Mouse (Mus musculus) myocyte (in vitro differentiated cells): ENCODE data around the gene Eif2ak1. TPM values are rescaled to one million over a fixed set of nuclear protein-coding genes. Genes with fewer than 3 reads are reported as not detected.

Experiments
- H3K27me3 ChIP-seq: one replicate; pipeline ENCODE4 v1.6.1; 2011; ENCODE audit not compliant: control insufficient read depth, insufficient read depth, insufficient read length
- H3K36me3 ChIP-seq: one replicate; pipeline ENCODE4 v1.6.1; 2011; ENCODE audit not compliant: control insufficient read depth, insufficient read depth
- H3K4me2 ChIP-seq: one replicate; pipeline ENCODE4 v1.6.1; 2011; ENCODE audit warnings: low read depth, control low read depth
- H3K4me3 ChIP-seq: one replicate; pipeline ENCODE4 v1.5.1; 2011; ENCODE audit warnings: mild to moderate bottlenecking, control low read depth, moderate library complexity
- H3K79me2 ChIP-seq: one replicate; pipeline ENCODE4 v1.6.1; 2011; ENCODE audit not compliant: control insufficient read depth, insufficient read depth
- H3ac ChIP-seq: one replicate; pipeline ENCODE4 v1.6.1; 2011; ENCODE audit not compliant: control insufficient read depth, insufficient read length
- CEBPB ChIP-seq: IDR thresholded peaks from 2 replicates; pipeline ENCODE4 v1.6.1; 2011; ENCODE audit warnings: mild to moderate bottlenecking, moderate library complexity; ENCODE audit not compliant: poor library complexity, insufficient read depth, severe bottlenecking
- E2F4 ChIP-seq: IDR thresholded peaks from one replicate; pipeline ENCODE4 v1.6.1; 2011; ENCODE audit warnings: mild to moderate bottlenecking, control low read depth, moderate library complexity; ENCODE audit not compliant: insufficient read depth
- MAX ChIP-seq: IDR thresholded peaks from one replicate; pipeline ENCODE4 v1.6.1; 2011; ENCODE audit warnings: low read depth, mild to moderate bottlenecking, control low read depth
- MYOD1 ChIP-seq, 3 experiments: IDR thresholded peaks; one replicate each; pipeline ENCODE4 v1.6.1; 2011; ENCODE audit warnings: control low read depth in 2 of 3, low read depth in 2 of 3, mild to moderate bottlenecking in 2 of 3, moderate library complexity in 1 of 3; ENCODE audit not compliant: insufficient read length in 2 of 3, control insufficient read depth in 1 of 3
- MYOG ChIP-seq, 3 experiments: IDR thresholded peaks; one replicate each; pipeline ENCODE4 v1.6.1; 2011; ENCODE audit warnings: control low read depth in 2 of 3, low read depth in 2 of 3, mild to moderate bottlenecking in 2 of 3; ENCODE audit not compliant: insufficient read length in 2 of 3, control insufficient read depth in 1 of 3, insufficient read depth in 1 of 3
- POLR2A ChIP-seq: IDR thresholded peaks from one replicate; pipeline ENCODE4 v1.6.1; 2011; ENCODE audit warnings: low read depth, mild to moderate bottlenecking, control low read depth, moderate library complexity; ENCODE audit not compliant: insufficient read length
- POLR2AphosphoS2 ChIP-seq: IDR thresholded peaks from one replicate; pipeline ENCODE4 v1.6.1; 2011; ENCODE audit warnings: low read depth, control low read depth; ENCODE audit not compliant: insufficient read length
- REST ChIP-seq: IDR thresholded peaks from one replicate; pipeline ENCODE4 v1.6.1; 2011; ENCODE audit warnings: mild to moderate bottlenecking, control low read depth, moderate library complexity; ENCODE audit not compliant: insufficient read depth, insufficient read length
- SRF ChIP-seq: IDR thresholded peaks from one replicate; pipeline ENCODE4 v1.6.1; 2011; ENCODE audit warnings: low read depth; ENCODE audit not compliant: control insufficient read depth, insufficient read length
- TCF12 ChIP-seq: IDR thresholded peaks from one replicate; pipeline ENCODE4 v1.6.1; 2011; ENCODE audit warnings: mild to moderate bottlenecking, control low read depth; ENCODE audit not compliant: poor library complexity, insufficient read depth, severe bottlenecking
- TCF3 ChIP-seq: IDR thresholded peaks from one replicate; pipeline ENCODE4 v1.6.1; 2011; ENCODE audit warnings: low read depth, control low read depth; ENCODE audit not compliant: insufficient read length
- USF1 ChIP-seq: IDR thresholded peaks from one replicate; pipeline ENCODE4 v1.6.1; 2011; ENCODE audit warnings: low read depth, mild to moderate bottlenecking, control low read depth, moderate library complexity
- polyA plus RNA-seq: library from polyadenylated mRNA; unstranded; fragments of >200 nt; fragmentation: generic; extraction: Trizol; gene quantifications from one replicate; pipeline ENCODE4 v1.2.1, GENCODE M21; 2012; ENCODE audit warnings: missing spikeins

Gene Eif2ak1
- polyA plus RNA-seq, 1 experiment = 17.0 TPM

GRCm38 (mm10) chr5:143817931-143818311 lies 333 bp downstream of the Eif2ak1 start:
- TF ChIP-seq MYOD1 (IDR thresholded peaks at IDR 0.05; ENCODE audit: control insufficient read depth in 1 of 3, insufficient read length in 2 of 3, low read depth in 2 of 3) = no peak
- TF ChIP-seq POLR2AphosphoS2 = no peak
- no peak for TF ChIP-seq POLR2A
- TF ChIP-seq MAX = no peak
- no peak for TF ChIP-seq MYOG (IDR thresholded peaks at IDR 0.05; ENCODE audit: control insufficient read depth in 1 of 3, insufficient read depth in 1 of 3, insufficient read length in 2 of 3, low read depth in 2 of 3)
- no peak for TF ChIP-seq E2F4
- TF ChIP-seq REST = no peak
- H3K4me2 ChIP-seq = peak overlapping the region; percentile 85
- H3K79me2 ChIP-seq = peaks cover 26% of the 10 kb centered on the region
- peak overlapping the region; percentile 60 for H3ac ChIP-seq
- H3K36me3 ChIP-seq = no peaks in the 10 kb centered on the region
- no peaks in the 10 kb centered on the region for H3K27me3 ChIP-seq
- H3K4me3 ChIP-seq = peak overlapping the region; percentile 54

GRCm38 (mm10) chr5:143818461-143818860 lies 873 bp downstream of the Eif2ak1 start:
- Histone ChIP-seq H3K27me3 (no peaks in the 10 kb centered on the region), H3ac (peak overlapping the region; percentile 60), H3K79me2 (peaks cover 26% of the 10 kb centered on the region), H3K4me3 (peak overlapping the region; percentile 54), H3K36me3 (no peaks in the 10 kb centered on the region), H3K4me2 (peak overlapping the region; percentile 85)
- no peak for TF ChIP-seq SRF
- TF ChIP-seq POLR2A = no peak
- TF ChIP-seq POLR2AphosphoS2 = no peak
- no peak for TF ChIP-seq E2F4

GRCm38 (mm10) chr5:143818949-143819348 lies 1.4 kb downstream of the Eif2ak1 start:
- Histone ChIP-seq H3K27me3 (no peaks in the 10 kb centered on the region), H3K79me2 (peaks cover 26% of the 10 kb centered on the region), H3K4me2 (peak overlapping the region; percentile 85), H3K4me3 (peak overlapping the region; percentile 54), H3ac (no peak overlapping the region), H3K36me3 (no peaks in the 10 kb centered on the region)
- TF ChIP-seq POLR2A (no peak), CEBPB (no peak), MAX (no peak), TCF12 (no peak), E2F4 (no peak), POLR2AphosphoS2 (no peak), TCF3 (no peak), USF1 (no peak)

- H3K27me3 ChIP-seq = no peaks in the 10 kb centered on the region
- peaks cover 26% of the 10 kb centered on the region for H3K79me2 ChIP-seq
- no peak overlapping the region for H3K4me2 ChIP-seq
- TF ChIP-seq MAX = no peak
- no peak for TF ChIP-seq TCF12
- no peak for TF ChIP-seq POLR2AphosphoS2
- no peak for TF ChIP-seq MYOD1 (IDR thresholded peaks at IDR 0.05; ENCODE audit: control insufficient read depth in 1 of 3, insufficient read length in 2 of 3, low read depth in 2 of 3)
- no peak for TF ChIP-seq REST
- TF ChIP-seq SRF = no peak
- no peak for TF ChIP-seq CEBPB
- no peak for TF ChIP-seq POLR2A
- no peak for TF ChIP-seq USF1
- no peak for TF ChIP-seq E2F4
- no peak for TF ChIP-seq TCF3
- TF ChIP-seq MYOG (IDR thresholded peaks at IDR 0.05; ENCODE audit: control insufficient read depth in 1 of 3, insufficient read depth in 1 of 3, insufficient read length in 2 of 3, low read depth in 2 of 3) = no peak
- H3ac ChIP-seq = no peak overlapping the region
- no peaks in the 10 kb centered on the region for H3K36me3 ChIP-seq
- no peak overlapping the region for H3K4me3 ChIP-seq
These were observed 2.5 kb downstream of the Eif2ak1 start for GRCm38 (mm10) chr5:143819906-143820660.

GRCm38 (mm10) chr5:143820820-143821219 lies 3.2 kb downstream of the Eif2ak1 start:
- TF ChIP-seq E2F4 (no peak), SRF (no peak), MAX (no peak), POLR2AphosphoS2 (no peak), USF1 (no peak), CEBPB (no peak), TCF3 (no peak), MYOD1 (IDR thresholded peaks at IDR 0.05; ENCODE audit: control insufficient read depth in 1 of 3, insufficient read length in 2 of 3, low read depth in 2 of 3) (no peak), POLR2A (no peak), REST (no peak), MYOG (IDR thresholded peaks at IDR 0.05; ENCODE audit: control insufficient read depth in 1 of 3, insufficient read depth in 1 of 3, insufficient read length in 2 of 3, low read depth in 2 of 3) (no peak), TCF12 (no peak)
- H3K79me2 ChIP-seq = peaks cover 26% of the 10 kb centered on the region
- H3K27me3 ChIP-seq = no peaks in the 10 kb centered on the region
- H3K36me3 ChIP-seq = no peaks in the 10 kb centered on the region
- H3K4me3 ChIP-seq = no peak overlapping the region
- H3K4me2 ChIP-seq = no peak overlapping the region
- no peak overlapping the region for H3ac ChIP-seq
